Mouse (Mus musculus) heart, postnatal 4 days (tissue): ENCODE results near the gene Vmn1r207-ps. TPM values are rescaled to one million over a fixed set of nuclear protein-coding genes. Genes with fewer than 3 reads are reported as not detected.
"Not testable (repeated sequence)": the region's sequence is repeated elsewhere in the genome, so short reads cannot be mapped to it uniquely, and the experiment has no call there.

Experiments used
- DNase-seq: peaks from one replicate; pipeline ENCODE4 v3.0.0; 2021
- total RNA-seq, 2 experiments: library from RNA; stranded (reverse); gene quantifications; 2 replicates each; pipeline ENCODE4 v1.2.3; 2021

Gene Vmn1r207-ps
- not detected for total RNA-seq

DNA sequence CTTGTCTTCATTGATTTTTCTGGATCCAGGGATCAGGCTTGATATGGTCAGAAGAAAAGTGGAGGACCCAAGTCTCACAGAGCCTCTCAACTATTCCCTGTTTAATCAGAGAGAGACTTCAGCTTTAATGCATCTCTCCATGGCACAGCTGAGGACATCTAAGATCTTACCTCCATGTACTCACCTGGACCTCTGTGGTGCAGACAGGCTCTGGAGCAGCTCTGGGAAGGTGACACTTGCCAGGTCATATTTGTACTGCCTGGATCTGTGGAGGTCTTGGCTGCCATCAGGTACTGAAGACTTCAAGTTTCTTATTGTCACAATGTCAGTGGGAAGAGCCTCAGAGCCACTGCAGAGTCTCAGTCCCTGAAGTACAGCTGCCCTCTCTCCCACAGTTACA lies at the start of gene Vmn1r207-ps:
TSS of gene Vmn1r207-ps (minus strand) at position 101 of the 400 bp plus-strand sequence.
- not testable (repeated sequence) for DNase-seq

DNA sequence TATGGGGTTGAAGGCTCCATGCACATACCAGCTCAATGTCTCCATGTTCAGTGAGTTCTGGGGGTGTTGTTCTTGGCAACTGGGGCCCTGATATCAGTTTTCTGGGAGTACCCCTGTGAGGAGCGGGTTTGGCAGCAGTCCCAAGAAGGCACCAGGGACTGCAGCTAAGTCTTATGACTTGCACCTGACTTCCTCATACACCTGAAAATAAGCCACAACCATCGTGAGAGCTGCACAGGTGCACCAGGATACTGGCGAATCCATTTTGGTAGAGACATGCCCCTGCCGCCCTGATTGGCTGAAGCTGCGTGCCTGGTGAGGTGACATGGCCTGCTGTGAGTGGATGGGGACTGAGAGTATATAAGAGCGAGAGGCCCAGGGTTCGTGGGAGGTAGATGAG lies 47.9 kb upstream of the Vmn1r207-ps start, which contains the start of gene Vmn1r208:
TSS of gene Vmn1r208 (minus strand) at position 101 of the 400 bp plus-strand sequence.
- DNase-seq: not testable (repeated sequence)

DNA sequence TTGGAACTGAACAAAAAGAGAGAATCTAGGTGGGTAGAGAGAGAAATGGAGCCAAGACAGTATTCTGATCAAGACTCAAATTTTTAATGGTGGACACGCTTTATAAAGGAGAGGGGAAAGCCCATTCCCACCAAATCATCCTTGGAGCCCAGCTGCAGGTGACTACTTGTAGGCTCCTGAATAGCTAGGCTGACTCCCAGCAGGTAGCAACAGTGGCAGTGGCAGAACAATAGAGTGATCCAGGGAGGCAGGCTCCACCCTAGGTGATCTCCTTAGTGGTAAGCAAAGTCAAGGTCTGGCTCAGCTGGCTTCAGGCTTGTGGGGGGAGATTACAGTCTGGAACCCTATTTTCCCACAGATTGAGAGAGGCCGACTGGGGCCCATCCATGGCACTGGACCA lies 42.2 kb upstream of the Vmn1r207-ps start:
- not testable (repeated sequence) for DNase-seq

DNA sequence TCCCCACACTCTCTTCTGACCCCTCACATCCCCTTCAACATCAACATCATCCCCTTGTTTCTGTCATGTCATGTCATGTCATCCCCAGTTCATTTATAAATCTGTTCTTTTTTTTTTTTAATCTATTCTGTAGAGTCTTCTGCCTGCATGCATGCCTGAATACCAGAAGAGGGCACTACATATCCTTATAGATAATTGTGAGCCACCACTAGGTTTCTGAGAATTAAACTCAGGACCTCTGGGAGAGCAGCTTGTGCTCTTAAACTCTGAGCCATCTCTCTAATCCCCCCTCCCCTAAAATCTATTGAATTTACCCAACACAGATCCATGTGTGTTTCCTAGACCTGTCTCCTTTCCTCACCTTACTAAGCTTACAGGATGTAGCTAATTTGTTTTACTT lies 18.1 kb upstream of the Vmn1r207-ps start:
- DNase-seq: no peak

DNA sequence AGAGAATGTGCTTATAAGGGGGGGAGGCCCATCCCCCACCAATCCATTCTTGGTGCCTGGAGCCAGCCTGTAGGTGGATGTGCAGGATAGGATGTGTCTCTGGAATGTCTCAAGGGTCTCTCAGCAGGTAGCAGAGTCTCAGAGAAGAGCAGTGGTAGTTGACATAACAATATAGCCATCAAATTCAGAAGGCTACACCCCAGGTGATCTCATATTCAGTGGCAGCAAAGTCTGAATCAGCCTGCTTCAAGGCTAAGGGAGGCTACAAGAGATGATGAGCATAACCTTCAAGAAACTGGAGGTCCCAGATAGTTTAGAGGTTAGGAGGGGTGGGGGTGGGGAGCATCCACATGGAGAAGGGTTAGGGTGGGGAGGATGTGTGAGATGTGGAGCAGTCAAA lies 22.5 kb downstream of the Vmn1r207-ps start:
- not testable (repeated sequence) for DNase-seq

DNA sequence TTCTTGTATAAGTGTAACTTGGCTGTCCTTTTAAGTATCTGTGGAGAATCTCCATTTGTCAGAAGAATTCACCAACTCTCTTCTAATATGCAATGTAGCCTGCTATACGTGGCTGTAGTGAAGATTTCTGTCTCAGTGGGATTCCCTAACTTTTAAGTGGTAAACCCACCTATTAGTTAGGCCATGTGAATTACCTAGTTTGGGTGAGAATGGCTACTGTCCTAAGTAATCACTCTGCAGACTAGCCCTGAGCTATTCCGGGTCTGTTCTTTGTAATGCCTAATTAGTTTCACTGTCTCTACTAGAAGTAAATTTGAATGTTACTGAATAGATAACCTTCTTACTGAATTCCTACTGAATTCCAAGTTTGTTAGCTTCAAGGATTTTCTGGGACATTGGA lies 26.5 kb downstream of the Vmn1r207-ps start:
- DNase-seq: not testable (repeated sequence)

Other genes with a start within 250 kb of the Vmn1r207-ps start
- gene Vmn1r202, start 224.2 kb downstream of the Vmn1r207-ps start, total RNA-seq: under 1 TPM in 1 of 2 experiments, not detected in 1; 0.05 TPM
- not detected for gene Vmn1r203, start 211.5 kb downstream of the Vmn1r207-ps start, total RNA-seq
- not detected for gene Vmn1r204, start 176.4 kb downstream of the Vmn1r207-ps start, total RNA-seq
- not detected for gene Vmn1r205, start 136.6 kb downstream of the Vmn1r207-ps start, total RNA-seq
- gene Vmn1r206, start 105.4 kb downstream of the Vmn1r207-ps start, total RNA-seq: not detected
- not detected for gene Vmn1r208, start 47.8 kb upstream of the Vmn1r207-ps start, total RNA-seq
- under 1 TPM in 1 of 2 experiments, not detected in 1; 0.05 TPM for gene Vmn1r209, start 80.1 kb upstream of the Vmn1r207-ps start, total RNA-seq
- gene Vmn1r210, start 101.7 kb upstream of the Vmn1r207-ps start, total RNA-seq: not detected
- gene Vmn1r211, start 127.9 kb upstream of the Vmn1r207-ps start, total RNA-seq: not detected
- not detected for gene Vmn1r212, start 154.6 kb upstream of the Vmn1r207-ps start, total RNA-seq